Mouse (Mus musculus): ENCODE measurements at regions not wholly inside any gene's neighbourhood (a gene's known extent, or its start where the extent isn't known, plus 50 kb on each side); places are given as distances from the start of the nearest gene placed in this dataset.

DNA sequence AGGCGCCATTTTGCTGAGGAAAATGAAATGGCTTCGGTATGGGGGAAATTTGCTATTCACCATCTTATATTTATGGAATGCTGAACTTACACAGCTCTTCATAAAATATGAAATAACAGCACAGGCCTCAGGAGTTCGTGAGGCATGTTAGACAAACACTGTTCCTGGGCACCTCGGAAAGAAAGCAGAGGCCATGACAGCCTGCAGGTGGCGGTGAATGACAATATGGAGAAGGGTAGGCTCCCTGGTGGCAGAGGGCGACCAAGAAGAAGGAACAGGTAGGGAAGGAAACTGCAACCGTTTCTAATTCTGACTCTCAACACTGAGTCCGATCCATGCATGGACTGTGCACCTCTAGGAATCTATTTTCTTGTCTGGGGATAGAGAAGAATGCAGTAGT, 553.6 kb upstream of the Tmpo start:
- DNase-seq (ENCODE audit: low spot score in 2 of 2), result peak in 1 of 2 experiments; percentile 1

DNA sequence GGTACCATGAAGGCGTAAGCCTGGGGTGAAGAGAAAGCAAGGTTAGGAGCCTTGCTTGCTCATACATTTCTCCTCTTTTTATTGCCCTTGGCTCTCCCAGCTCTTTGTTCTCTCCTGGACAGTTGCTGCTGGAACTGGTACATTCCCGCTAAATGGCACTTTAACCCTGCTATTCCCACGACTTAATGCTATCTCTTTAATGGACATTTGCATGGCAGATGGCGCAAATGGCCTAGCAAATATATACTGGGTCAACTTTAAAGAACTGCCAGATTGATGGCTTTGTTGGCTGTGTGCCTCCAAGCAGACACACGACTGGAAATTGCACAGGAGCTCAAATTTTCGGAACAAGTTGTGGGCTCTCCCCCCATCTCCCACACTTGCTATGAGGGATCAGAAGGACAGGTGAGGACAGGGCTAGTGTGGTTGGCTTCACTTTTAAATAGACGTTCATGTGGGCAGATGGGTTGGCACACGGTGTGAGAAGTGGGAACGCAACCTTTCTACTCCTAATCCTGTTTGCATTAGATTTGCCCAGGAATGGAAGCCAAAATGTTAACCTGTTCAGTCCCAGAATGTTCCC, 551.0 kb upstream of the Tmpo start:
- DNase-seq (ENCODE audit: low spot score in 2 of 2), result no peak

DNA sequence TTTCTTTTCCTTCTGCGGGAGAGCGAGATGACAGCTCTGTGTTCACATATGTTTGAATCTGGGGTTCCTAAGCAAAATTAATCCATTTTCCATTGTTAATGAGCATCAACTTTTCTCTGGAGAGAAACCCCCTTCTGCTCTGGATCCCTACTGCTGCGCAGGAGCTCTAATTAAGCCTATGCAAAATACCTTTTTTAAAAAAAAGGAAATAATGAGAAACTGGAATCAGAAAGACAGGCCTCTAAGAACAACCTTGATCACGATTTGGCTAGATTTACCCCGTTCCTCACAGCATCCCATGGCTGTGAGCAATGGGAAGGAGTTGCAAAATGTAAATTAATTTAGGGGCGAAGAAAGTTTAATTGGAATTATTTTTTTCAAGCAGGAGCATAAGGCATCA, 548.9 kb upstream of the Tmpo start:
- DNase-seq (ENCODE audit: low spot score in 2 of 2), result no peak

DNA sequence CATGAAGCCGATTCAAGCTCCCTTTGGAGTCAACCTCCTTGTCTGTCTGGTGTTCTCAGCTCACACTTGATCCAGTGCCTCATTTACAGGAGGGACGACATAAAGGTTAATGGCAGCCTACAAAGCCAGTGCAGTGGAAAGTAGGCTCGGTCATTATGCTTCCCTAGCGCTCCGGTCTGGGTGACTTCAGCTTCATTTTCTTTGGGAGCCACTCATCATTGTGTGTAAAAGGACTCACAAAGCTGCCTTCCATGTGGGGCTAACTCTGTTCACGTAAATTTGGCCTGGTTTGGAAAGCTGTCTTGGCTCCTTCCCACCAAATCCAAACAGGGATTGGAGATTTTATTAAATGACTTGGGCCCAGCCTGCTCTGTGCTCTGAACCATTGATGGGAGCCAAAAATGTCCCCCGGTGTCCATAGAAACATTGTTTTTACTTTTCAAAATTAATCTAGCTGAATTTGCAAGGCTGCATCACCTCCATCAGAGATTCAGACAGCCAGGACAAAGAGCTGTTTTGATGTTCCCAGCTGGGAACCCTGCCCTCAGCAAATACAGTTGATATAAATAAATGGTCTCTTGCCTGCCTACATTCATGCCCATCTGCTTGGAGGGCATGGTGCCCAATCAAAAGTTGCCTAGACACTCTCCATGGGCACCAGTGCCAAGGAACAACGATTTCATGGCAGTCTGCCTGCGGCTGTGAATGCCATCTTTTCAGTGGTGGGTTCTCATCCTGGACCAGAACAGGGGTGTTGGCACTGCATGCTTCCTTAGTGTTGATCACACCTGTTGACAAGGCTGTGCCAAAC, 538.7 kb upstream of the Tmpo start:
- no peak for DNase-seq (ENCODE audit: low spot score in 2 of 2)

DNA sequence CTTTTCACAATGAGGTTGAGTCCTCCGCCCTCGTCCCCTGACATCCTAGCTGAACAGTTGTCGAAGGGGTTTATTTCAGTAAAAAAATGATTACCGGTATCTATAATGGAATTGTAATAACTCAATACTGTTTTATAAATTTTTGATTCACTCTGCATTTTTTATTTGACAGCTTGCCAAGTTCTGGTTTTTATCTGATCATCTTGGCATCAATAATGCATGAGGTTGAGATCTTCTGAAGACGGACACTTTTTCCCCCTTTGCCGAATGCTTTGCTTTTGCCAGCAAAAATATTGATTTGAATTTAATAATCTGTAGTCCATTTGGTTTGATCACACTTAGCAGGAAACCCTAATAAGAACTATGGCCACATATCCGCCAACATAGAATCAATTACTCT, 535.5 kb upstream of the Tmpo start:
- no peak for DNase-seq (ENCODE audit: low spot score in 2 of 2)

DNA sequence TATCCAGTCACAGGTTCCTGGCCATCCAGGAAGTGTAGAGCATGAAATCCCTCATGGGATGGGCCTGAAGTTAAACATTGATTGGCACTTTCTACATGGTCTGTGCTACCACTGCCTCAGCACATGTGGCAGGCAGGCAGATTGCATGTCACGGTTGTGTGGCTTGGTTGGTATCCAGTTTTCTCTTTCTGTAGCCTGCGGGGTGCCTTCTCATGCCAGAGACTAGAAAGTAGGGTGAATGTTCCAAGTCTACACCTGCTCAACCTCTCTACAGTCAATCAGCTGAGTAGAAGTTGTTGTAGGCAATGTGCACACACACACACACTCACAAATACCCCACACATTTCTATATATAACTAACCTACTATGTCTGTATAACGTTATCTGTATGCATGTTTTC, 533.5 kb upstream of the Tmpo start:
- no peak for DNase-seq (ENCODE audit: low spot score in 2 of 2)

DNA sequence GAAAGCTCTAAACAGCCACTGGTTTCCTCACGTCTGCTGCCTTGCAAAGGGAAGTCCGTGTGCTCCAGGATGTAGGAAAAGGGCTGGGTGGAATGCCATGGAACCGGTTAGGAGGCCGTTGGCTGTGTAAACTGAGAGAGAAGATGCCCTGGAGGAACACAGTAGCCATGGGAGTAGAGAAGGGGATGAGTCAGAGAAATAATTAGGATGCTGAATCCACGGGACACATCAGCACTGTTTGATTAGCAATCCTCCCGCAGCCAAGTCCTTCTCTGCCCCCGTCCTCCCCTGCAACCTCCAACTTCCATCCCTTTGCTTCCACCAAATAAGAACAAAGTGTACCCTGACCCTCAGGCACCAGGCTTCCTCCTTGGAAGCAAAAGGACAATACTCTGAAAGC, 532.4 kb upstream of the Tmpo start:
- DNase-seq (ENCODE audit: low spot score in 2 of 2), result no peak

DNA sequence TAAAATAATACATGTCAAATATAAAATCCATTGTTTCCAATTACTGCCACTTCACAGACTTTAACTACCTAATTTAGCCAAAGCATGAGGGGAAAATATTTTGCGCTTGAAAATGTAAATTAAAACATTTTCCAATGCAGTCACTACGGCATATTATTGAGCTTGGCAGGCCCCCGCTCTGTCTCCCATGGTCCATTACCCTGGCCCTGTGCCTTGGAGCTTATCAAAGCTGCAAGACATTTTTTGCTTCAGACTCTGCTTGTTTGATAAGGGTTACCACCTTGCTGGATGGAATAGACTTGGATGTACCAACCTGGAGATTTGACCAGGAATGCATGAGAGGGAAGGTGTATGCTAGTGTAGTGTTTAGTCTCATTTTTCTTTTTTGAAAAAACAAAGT, 525.7 kb upstream of the Tmpo start:
- DNase-seq (ENCODE audit: low spot score in 2 of 2), result no peak

DNA sequence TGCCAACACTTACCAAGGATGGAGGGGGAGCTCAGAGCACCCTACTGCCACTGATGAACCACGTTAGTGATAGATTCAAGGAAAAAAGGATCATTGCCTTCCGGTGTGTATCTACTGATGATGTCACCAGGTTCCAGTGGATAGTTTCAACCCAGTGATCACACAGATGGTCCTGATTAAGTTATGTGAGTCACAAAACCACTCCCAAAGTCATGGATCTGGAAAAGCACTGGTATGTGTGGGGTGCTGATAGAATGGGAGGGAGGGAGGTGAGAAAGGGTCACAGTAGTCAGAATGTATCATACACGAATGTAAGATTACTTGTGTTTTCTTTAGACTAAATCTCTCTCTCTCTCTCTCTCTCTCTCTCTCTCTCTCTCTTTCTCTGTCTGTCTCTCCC, 523.6 kb upstream of the Tmpo start:
- DNase-seq (ENCODE audit: low spot score in 2 of 2), result no peak

DNA sequence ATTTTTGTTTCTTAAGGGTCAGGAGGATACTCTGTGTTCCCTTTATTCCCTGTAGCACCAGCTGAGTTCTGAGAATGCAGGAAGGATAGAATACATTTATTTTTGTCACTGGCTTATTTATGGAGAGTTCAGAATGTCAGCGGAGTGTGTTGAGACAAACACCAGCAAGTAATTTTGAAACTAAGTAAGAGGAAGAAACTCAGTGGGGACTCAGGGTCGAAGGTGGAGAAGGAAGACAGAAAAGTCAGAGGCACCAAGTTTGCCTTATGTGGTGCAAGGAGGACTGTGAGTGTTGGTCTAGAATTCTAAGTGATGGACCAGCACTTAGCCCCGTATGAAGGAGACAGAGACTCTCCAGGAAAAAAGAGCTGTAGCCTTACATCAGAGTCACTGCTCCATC, 520.7 kb upstream of the Tmpo start:
- DNase-seq (ENCODE audit: low spot score in 2 of 2), result no peak

DNA sequence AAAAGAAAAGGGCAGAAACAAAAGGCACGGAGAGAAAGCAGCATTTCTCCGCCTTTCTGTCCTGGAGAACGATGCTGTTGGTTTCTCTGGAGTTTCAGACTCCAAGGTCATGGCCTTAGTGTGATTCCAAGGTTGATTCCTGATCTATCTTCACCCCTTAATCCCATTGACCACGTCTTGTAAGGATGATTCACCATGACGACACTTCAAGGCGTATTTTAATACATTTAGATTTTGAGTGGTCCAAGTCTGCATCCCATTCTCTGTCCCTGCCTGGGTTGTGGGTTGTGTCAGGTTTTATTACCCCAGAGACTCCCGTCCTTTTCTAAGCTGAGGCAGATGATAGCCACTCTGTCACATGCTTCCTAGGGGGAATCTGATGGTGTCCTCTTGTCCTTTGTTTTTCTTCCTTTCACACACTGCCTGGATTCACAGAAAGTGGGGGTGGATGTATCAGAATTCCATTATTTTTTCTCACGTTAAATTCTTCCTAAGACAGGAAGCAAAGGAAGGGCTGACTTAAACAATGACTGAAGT, 505.0 kb upstream of the Tmpo start:
- no peak for DNase-seq (ENCODE audit: low spot score in 2 of 2)

DNA sequence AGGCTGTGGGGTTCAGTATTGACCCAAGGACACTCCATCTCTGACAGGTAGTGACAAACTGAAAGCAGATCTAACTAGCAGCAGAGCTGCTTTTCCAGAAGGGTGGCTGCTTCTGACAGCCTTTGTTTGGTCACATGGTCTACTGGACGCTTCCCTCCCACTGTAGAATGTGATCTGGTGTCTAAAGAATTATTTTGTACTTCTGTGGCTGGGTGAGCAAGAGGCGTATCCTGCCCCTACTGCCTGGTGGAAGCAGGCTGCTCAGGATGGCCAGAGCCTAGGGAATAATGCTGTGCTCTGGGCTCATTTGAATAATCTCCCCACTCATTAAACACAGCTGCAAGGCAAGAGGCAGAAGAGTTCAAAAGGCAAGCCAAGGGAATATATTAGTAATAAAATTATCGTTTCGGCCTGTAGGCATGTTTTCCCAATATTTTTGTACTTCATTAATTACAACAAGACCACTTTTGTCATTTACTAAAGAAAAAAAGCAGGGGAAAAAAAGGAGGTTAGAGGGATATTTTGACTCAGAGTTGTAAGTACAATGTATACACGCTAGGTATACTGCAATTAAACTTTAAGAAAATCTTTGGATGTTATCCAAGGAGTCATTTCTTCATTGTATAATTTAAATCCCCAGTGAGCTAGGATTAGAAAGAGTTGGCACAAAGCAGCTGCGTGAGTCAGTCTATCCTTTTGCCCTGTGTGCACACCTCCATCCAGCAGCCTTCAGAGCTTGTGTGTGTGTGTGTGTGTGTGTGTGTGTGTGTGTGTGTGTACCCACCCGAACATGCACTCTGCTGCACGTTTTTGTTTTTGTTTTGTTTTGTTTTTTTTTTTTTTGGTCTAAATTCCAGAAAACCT, 504.3 kb upstream of the Tmpo start:
- DNase-seq (ENCODE audit: low spot score in 2 of 2), result peak in 1 of 2 experiments; percentile 1

DNA sequence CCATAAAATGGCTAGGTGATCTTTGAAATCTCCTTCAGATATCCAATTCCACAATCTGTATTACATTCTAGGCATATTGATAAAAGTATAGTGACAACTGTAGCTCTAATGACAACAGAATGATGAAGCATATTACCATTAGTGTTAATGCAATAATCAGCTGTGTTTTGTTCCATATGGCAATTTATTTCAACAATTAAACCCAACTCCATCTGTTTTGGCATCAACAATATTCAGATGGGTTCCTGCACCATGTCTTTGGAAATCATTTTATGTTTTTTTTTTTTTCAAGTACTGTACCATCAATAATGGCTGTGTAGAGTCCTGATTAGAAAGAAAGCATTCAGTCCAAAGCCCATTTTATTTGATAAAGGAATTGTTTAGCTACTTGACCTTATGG, 498.5 kb upstream of the Tmpo start:
- DNase-seq (ENCODE audit: low spot score in 2 of 2), result no peak

DNA sequence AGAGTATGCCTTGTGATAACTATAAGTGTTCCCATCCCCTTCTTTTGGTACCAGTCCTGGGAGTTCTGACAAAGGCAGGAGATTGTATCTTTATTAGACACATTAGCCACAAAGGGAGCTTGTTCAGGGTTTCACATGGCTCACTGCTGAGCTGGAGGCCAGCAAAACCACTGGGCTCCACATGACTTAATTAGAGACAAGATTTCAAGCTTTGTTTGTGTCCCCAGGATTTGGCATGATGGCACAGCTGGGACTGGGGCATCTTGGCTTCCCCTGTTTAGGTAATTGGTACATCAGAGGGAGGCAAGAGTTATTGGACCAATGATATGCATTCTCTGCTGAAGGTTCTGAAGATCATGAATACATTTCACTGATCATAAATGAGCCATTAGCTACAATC, 456.8 kb upstream of the Tmpo start:
- no peak for DNase-seq (ENCODE audit: low spot score in 2 of 2)

DNA sequence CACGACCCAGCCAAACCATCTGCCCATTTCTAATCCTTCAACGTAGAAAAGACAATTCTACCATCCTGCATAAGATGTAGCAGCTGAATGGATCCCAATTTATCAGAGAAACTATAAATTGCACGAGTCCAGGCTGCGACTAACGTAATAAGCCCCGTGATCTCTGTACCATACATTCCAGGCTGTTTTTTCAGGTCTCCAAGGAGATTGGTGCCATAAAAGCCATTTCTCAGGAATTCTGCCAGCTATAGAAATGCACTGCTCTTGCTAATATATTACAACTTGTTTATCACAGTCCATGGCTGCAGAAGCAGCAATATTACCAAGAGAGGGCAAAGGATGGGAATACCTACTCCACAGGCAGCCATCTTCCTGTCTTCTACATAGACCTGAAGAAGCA, 447.6 kb upstream of the Tmpo start:
- DNase-seq (ENCODE audit: low spot score in 2 of 2), result no peak

DNA sequence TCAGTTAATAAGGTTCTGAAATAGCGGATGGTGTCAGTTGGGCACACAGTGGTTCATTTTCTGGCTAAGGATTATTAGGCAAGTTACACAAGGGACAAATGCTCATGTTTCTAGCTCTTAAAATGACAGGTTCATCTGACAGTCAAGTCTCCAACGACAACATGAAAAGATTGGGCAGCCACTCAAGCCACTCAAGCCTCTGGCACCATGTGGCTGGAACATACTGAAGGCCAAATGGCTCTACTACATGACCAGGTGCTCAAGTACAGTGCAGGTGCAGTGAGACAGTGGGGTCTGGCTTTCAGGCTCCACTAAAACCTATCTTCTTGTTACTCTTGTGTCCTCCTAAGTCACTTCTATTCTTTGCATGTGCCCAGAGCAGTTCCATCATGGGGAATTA, 441.2 kb upstream of the Tmpo start:
- DNase-seq (ENCODE audit: low spot score in 2 of 2), result no peak

DNA sequence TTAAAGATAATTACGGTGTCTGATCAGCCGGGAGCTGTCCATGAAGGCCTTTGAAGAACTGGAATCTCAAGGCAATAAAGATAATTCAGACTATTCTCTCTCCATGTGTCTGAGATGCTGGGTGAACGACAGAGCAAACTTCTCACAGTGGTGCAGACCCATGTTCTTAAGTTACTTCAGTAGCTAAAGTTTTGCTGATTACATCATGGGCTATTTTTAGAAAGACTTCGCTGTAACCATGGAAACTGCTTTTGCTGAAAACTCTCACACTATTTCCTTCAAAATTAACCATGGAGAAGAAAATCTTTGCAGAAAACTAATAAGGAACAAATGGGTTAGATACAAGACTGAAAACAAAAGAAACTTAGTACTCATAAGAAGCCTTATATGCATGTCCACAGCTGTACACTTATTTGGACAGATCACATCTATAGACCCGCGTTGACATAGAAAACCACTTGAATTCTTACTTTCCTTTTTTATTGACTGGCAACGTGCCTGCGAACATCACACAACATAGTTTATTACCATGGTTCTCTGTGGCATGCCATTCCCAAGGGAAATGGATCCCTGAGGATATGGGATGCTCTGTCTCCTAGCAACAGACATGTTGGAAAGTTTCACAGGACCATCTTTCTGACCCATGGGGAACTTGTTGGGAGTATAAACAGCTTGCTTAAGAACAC, 432.8 kb upstream of the Tmpo start:
- DNase-seq (ENCODE audit: low spot score in 2 of 2), result no peak

DNA sequence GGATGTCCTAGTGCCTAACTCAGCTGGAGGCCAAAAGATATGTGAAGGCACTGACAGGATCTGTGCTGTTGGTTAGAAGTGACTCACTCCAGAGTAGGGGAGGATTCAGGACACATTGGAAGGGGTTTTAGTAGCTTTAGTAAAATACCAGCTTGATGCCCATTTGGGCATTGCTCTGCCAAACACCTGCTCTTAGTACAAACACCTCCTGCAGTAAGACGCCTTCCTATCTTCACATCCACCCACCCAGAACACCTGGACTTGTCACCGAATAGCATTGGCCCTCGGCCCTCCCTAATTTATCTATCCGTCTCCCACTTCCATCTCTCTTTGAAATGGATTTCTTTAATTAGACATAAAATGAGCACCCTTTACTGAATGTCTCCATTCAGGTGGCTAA, 430.9 kb upstream of the Tmpo start:
- no peak for DNase-seq (ENCODE audit: low spot score in 2 of 2)

DNA sequence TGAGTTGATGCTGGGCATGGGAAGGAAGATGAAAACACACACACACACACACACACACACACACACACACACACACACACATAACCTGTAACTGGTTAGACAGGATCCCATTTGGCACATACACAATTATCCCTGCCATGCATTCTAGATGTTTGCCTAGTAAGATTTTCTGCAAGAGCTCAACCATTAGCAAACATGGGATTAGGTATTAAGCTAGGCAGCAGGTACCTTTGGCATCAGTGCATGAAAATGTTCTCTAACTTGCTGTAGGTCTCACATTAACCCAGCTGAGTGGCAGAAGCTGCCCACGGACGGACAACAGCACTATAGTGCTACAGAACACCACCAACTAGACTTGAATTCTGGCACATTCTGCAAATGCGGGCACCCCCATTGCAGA, 413.8 kb upstream of the Tmpo start:
- DNase-seq (ENCODE audit: low spot score in 2 of 2), result no peak

DNA sequence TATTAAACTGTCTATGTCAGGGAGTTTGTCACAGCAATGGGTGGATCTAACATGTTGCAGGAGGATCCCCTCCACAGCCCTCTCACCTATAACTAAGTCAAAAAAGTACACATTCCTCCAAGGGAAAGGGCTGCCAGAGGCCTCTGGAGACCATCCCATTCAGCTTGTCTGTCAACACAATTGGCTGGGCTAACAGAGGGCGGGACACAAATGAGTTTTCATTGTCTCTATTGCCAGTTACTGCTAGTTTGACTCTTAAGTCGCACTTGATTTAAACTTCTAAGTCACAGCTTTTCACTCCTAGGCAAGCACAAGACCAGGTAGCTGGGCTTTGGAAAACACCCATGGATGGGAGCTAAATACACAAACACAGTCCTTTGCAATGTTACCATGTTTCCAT, 412.3 kb upstream of the Tmpo start:
- DNase-seq (ENCODE audit: low spot score in 2 of 2), result no peak

DNA sequence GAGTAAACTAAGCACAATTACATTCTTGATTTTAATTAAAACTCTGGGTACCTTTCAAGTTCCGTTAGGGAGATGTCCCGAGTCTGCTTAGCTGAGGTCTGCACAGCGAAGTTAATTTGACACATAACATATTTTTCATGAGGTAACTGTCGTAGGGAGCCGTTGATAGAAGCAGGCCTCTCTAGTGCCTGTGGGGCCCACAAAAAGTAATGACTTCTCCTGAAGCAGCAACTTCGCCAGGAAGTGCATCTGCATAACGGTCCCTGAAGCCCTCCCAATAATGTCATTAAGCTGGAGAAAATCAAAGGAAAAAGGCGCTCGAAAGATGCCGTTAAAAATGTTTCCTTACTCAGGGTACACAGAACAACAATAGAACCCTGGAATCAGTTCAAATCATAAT, 410.7 kb upstream of the Tmpo start:
- DNase-seq (ENCODE audit: low spot score in 2 of 2), result no peak

DNA sequence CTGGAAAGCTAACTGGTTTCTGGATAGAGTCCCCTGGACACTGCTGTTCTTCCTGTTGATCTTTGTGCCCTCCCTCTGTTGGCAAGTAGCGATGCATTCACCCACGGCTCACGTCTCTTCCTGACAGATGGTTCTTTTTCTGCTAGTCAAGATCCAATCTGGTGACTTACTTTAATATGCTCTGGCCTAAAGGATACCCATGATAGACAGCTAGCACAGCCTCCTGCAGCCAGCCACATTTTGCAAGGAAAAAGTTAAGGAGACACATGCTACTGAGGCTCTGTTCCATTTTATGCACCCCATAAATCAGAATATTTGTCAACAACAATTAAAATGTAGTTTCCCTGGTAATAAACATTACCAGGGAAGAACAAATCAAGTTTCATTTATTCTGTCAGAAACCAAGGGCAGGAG, 410.3 kb upstream of the Tmpo start:
- DNase-seq (ENCODE audit: low spot score in 2 of 2), result no peak
